Mouse (Mus musculus): ENCODE measurements at regions not wholly inside any gene's neighbourhood (a gene's known extent, or its start where the extent isn't known, plus 50 kb on each side); places are given as distances from the start of the nearest gene placed in this dataset.

DNA sequence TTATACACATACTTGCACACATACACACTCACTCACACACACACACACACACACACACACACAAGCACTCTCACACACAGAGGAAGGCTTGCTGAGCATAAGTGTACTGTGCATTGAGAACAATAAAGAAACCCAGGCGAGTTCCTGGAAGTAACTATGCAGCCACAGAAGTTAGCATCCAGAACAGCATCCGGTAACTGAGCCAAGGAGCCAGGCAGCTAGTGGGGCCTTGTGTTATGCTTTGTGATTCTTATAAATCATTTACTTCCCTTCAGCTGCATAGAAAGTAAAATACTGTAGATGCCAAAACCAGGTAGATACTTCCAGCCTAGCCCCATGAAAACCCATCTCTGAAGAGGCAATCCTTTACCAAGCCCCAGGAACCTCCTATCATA is 75.1 kb upstream of the Mrps9 start:
- TF ChIP-seq CTCF (IDR thresholded peaks at IDR 0.05; ENCODE audit: low read depth): no peak
- no peak for TF ChIP-seq EP300 (optimal IDR thresholded peaks at IDR 0.05)
